Mouse (Mus musculus): Measurements from ENCODE around the gene 1700011M02Rik. TPM values are rescaled to one million over a fixed set of nuclear protein-coding genes. Genes with fewer than 3 reads are reported as not detected.

The 1700011M02Rik gene
- not detected for total RNA-seq (2023)

GRCm38 (mm10) chrX:102908587-102908986, at the start of gene 1700011M02Rik, which contains the start of gene Dmrtc1a:
1700011M02Rik (plus strand) TSS chrX:102908905.
Dmrtc1a (minus strand) TSS chrX:102908687.

GRCm38 (mm10) chrX:102867871-102868270, 40.8 kb upstream of the 1700011M02Rik start, which contains the start of gene 1700031F05Rik:
1700031F05Rik (minus strand) TSS chrX:102867971.

DNA sequence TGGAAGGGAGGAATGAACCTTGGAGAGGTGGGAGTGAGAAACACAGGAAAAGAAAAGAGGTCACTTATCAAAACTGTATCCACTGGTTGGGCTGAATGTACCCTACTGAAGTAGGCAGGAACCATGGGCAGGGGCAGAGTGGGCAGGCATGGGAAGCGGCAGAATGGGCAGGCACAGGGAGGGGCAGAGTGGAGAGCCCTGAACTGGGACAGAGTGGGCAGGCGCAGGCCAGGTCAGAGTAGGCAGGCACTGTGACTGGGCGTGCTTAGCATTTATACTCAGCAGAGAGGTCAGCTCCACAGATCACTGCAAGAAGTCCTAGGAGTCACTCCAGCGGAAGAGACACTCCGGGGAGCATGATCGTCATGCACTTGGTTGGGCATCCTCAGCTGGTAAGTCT, 19.4 kb downstream of the 1700011M02Rik start, which contains the start of gene 1700018G05Rik:
Gene 1700018G05Rik (plus strand): TSS at position 301 of the 400 bp plus-strand sequence.

Other genes starting within 250 kb of the 1700011M02Rik start
- not detected for gene Gm3880, start 221.9 kb upstream of the 1700011M02Rik start, total RNA-seq (2023)
- gene Gm9112, start 201.3 kb upstream of the 1700011M02Rik start, total RNA-seq (2023): not detected
- not detected for gene Dmrtc1b, start 201.0 kb upstream of the 1700011M02Rik start, total RNA-seq (2023)
- gene Dmrtc1c1, start 105.9 kb upstream of the 1700011M02Rik start, total RNA-seq (2023): not detected
- gene Dmrtc1c2, start 54.3 kb upstream of the 1700011M02Rik start, total RNA-seq (2023): not detected
- not detected for gene 1700031F05Rik, start 40.9 kb upstream of the 1700011M02Rik start, total RNA-seq (2023)
- gene Dmrtc1a, start 218 bp upstream of the 1700011M02Rik start, total RNA-seq (2023): not detected
- gene 1700018G05Rik, start 19.5 kb downstream of the 1700011M02Rik start, total RNA-seq (2023): not detected

All from neutrophil, adult 59 days (primary cell).